Mouse (Mus musculus): Measurements from ENCODE around the gene Bpifb9a. TPM values are rescaled to one million over a fixed set of nuclear protein-coding genes. Genes with fewer than 3 reads are reported as not detected.
A peak's percentile ranks its signal among the peaks of the same experiment; 100 is the strongest.
"Not testable (repeated sequence)": the region's sequence is repeated elsewhere in the genome, so short reads cannot be mapped to it uniquely, and the experiment has no call there.

Gene Bpifb9a
- not detected in 2 replicates for polyA plus RNA-seq (2016; fragmentation: Nextera tagmentation; extraction: Ambion mirVana)

GRCm38 (mm10) chr2:154257554-154257953 is at the start of gene Bpifb9a:
Gene Bpifb9a (plus strand): TSS chr2:154257854.
- H3K4me3 ChIP-seq; H3K36me3 ChIP-seq; H3K27me3 ChIP-seq (ENCODE audit: low read depth, poor library complexity, severe bottlenecking); H3K4me1 ChIP-seq; H3K27ac ChIP-seq (replicated peaks); DNase-seq (ENCODE audit: low spot score); H3K9me3 ChIP-seq (replicated peaks): not testable (repeated sequence)
- WGBS, result 82% methylated on average over 5 of the region's 5 CpGs

- Histone ChIP-seq H3K36me3 (no peaks in the 10 kb centered on the region), H3K4me3 (no peak overlapping the region), H3K27me3 (ENCODE audit: low read depth, poor library complexity, severe bottlenecking) (no peaks in the 10 kb centered on the region), H3K27ac (replicated peaks) (no peak overlapping the region), H3K4me1 (peaks cover 7% of the 10 kb centered on the region; the same call in 1 of the 2 replicates), H3K9me3 (replicated peaks) (no peaks in the 10 kb centered on the region)
- no peak for DNase-seq (ENCODE audit: low spot score)
- 20% methylated on average over 3 of the region's 3 CpGs for WGBS
Observed at GRCm38 (mm10) chr2:154209112-154209511, 48.5 kb upstream of the Bpifb9a start.

GRCm38 (mm10) chr2:154211121-154211520 is 46.5 kb upstream of the Bpifb9a start:
- 54% methylated on average over 1 of the region's 1 CpGs for WGBS
- Histone ChIP-seq H3K4me3 (no peak overlapping the region), H3K27ac (replicated peaks) (no peak overlapping the region), H3K36me3 (no peaks in the 10 kb centered on the region), H3K9me3 (replicated peaks) (no peaks in the 10 kb centered on the region), H3K4me1 (peaks cover 7% of the 10 kb centered on the region), H3K27me3 (ENCODE audit: low read depth, poor library complexity, severe bottlenecking) (no peaks in the 10 kb centered on the region)
- DNase-seq (ENCODE audit: low spot score), result no peak

DNA sequence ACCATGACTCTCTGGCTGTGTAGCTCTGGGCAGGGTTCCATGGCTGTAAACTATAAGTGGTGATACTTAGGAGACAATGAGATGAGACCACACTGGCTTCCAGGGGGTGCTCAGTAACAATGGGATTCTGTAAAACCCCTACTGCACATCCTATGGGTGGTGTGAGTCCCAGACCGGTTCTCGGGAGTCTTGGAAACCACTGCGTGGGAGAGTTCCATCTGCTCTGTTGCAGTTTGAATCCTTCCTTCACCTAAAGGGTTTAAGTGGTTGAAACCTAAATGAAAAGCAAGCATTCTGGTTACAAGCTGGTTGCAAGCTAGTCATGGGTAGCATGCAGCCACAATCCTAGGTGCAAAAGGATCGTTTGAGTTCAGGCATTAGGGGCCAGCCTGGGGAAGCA is 45.8 kb upstream of the Bpifb9a start:
- no peak overlapping the region for H3K4me3 ChIP-seq
- H3K4me1 ChIP-seq, result peaks cover 7% of the 10 kb centered on the region
- 91% methylated on average over 4 of the region's 4 CpGs for WGBS
- H3K36me3 ChIP-seq, result no peaks in the 10 kb centered on the region
- H3K27ac ChIP-seq (replicated peaks), result no peak overlapping the region
- no peaks in the 10 kb centered on the region for H3K27me3 ChIP-seq (ENCODE audit: low read depth, poor library complexity, severe bottlenecking)
- DNase-seq (ENCODE audit: low spot score), result no peak
- no peaks in the 10 kb centered on the region for H3K9me3 ChIP-seq (replicated peaks)

GRCm38 (mm10) chr2:154215191-154215590 is 42.5 kb upstream of the Bpifb9a start:
- Histone ChIP-seq H3K4me3 (no peak overlapping the region), H3K4me1 (peaks cover 7% of the 10 kb centered on the region), H3K9me3 (replicated peaks) (no peaks in the 10 kb centered on the region), H3K36me3 (no peaks in the 10 kb centered on the region), H3K27ac (replicated peaks) (no peak overlapping the region), H3K27me3 (ENCODE audit: low read depth, poor library complexity, severe bottlenecking) (no peaks in the 10 kb centered on the region)
- 17% methylated on average over 5 of the region's 5 CpGs for WGBS
- DNase-seq (ENCODE audit: low spot score), result peak; percentile 76

DNA sequence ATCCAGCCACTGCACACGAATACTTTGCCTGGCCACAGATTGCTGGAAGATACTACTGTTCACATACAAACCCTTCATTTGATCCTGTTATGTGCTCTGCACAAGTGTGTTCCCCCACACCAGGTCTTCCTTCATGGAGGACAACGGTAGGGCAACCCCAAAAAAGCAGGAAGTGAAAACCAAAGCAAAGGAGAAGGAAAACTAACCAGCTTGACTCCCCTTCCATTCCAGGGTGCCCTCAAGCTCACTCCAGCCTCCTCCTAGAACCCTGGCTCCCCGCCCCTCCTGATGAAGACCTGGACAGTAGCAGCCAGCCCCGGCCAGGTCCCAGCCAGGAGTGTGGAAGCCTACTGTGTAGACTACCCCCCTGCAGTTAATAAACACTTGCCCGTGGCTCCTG is 37.7 kb upstream of the Bpifb9a start:
- Histone ChIP-seq H3K27me3 (ENCODE audit: low read depth, poor library complexity, severe bottlenecking) (no peaks in the 10 kb centered on the region), H3K36me3 (no peaks in the 10 kb centered on the region), H3K9me3 (replicated peaks) (no peaks in the 10 kb centered on the region), H3K27ac (replicated peaks) (no peak overlapping the region), H3K4me1 (peaks cover 23% of the 10 kb centered on the region), H3K4me3 (no peak overlapping the region)
- no peak for DNase-seq (ENCODE audit: low spot score)
- WGBS, result 85% methylated on average over 5 of the region's 5 CpGs

- Histone ChIP-seq H3K4me3 (peak within 1 kb of the TSS; percentile 27), H3K27ac (replicated peaks) (peak within 1 kb of the TSS; percentile 81), H3K27me3 (ENCODE audit: low read depth, poor library complexity, severe bottlenecking) (no peaks in the 10 kb centered on the region), H3K36me3 (no peaks in the 10 kb centered on the region), H3K4me1 (peaks cover 23% of the 10 kb centered on the region), H3K9me3 (replicated peaks) (no peaks in the 10 kb centered on the region)
- WGBS, result 5% methylated on average over 14 of the region's 14 CpGs
- peak; percentile 69 for DNase-seq (ENCODE audit: low spot score)
Observed at GRCm38 (mm10) chr2:154223265-154223916, 34.3 kb upstream of the Bpifb9a start, which contains the start of gene Bpifb5. Gene Bpifb5 (plus strand): TSS chr2:154223742.

GRCm38 (mm10) chr2:154223917-154224273 is 33.8 kb upstream of the Bpifb9a start:
- Histone ChIP-seq H3K27me3 (ENCODE audit: low read depth, poor library complexity, severe bottlenecking) (no peaks in the 10 kb centered on the region), H3K4me1 (peaks cover 23% of the 10 kb centered on the region), H3K4me3 (peak overlapping the region; percentile 27), H3K27ac (replicated peaks) (peak overlapping the region; percentile 81), H3K9me3 (replicated peaks) (no peaks in the 10 kb centered on the region), H3K36me3 (no peaks in the 10 kb centered on the region)
- peak; percentile 45 for DNase-seq (ENCODE audit: low spot score)
- WGBS, result 4% methylated on average over 2 of the region's 2 CpGs

GRCm38 (mm10) chr2:154226991-154227390 is 30.7 kb upstream of the Bpifb9a start:
- no peak for DNase-seq (ENCODE audit: low spot score)
- no peaks in the 10 kb centered on the region for H3K27me3 ChIP-seq (ENCODE audit: low read depth, poor library complexity, severe bottlenecking)
- 76% methylated on average over 4 of the region's 4 CpGs for WGBS
- no peak overlapping the region for H3K27ac ChIP-seq (replicated peaks)
- H3K36me3 ChIP-seq, result no peaks in the 10 kb centered on the region
- peaks cover 23% of the 10 kb centered on the region for H3K4me1 ChIP-seq
- H3K4me3 ChIP-seq, result no peak overlapping the region
- H3K9me3 ChIP-seq (replicated peaks), result no peaks in the 10 kb centered on the region

DNA sequence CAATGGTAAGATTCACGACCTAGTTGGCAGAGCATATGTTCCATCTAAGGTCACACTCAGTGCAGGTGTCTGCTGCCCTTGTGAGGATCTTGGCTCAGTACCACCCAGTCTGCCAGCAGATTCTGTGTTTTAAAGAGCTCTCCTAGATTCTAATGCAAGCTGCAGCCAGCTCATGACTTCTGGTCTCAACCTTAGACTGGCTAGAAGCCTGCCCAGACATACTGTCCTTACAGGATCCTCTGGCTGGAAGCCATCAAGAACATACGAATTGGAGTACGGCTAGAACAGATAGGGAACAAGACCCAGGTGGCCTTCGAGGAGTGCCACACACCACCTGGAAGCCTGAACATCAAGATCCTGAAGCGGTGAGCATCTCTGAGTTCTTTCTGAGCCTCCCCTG is 29.8 kb upstream of the Bpifb9a start:
- no peak for DNase-seq (ENCODE audit: low spot score)
- Histone ChIP-seq H3K27ac (replicated peaks) (no peak overlapping the region), H3K36me3 (no peaks in the 10 kb centered on the region), H3K27me3 (ENCODE audit: low read depth, poor library complexity, severe bottlenecking) (no peaks in the 10 kb centered on the region), H3K4me3 (no peak overlapping the region), H3K4me1 (peaks cover 19% of the 10 kb centered on the region), H3K9me3 (replicated peaks) (no peaks in the 10 kb centered on the region)
- 93% methylated on average over 5 of the region's 5 CpGs for WGBS

GRCm38 (mm10) chr2:154233426-154233825 is 24.2 kb upstream of the Bpifb9a start:
- no peaks in the 10 kb centered on the region for H3K9me3 ChIP-seq (replicated peaks)
- 92% methylated on average over 6 of the region's 6 CpGs for WGBS
- no peaks in the 10 kb centered on the region for H3K4me1 ChIP-seq
- DNase-seq (ENCODE audit: low spot score), result no peak
- no peaks in the 10 kb centered on the region for H3K27me3 ChIP-seq (ENCODE audit: low read depth, poor library complexity, severe bottlenecking)
- no peaks in the 10 kb centered on the region for H3K36me3 ChIP-seq
- H3K27ac ChIP-seq (replicated peaks), result no peak overlapping the region
- H3K4me3 ChIP-seq, result no peak overlapping the region

DNA sequence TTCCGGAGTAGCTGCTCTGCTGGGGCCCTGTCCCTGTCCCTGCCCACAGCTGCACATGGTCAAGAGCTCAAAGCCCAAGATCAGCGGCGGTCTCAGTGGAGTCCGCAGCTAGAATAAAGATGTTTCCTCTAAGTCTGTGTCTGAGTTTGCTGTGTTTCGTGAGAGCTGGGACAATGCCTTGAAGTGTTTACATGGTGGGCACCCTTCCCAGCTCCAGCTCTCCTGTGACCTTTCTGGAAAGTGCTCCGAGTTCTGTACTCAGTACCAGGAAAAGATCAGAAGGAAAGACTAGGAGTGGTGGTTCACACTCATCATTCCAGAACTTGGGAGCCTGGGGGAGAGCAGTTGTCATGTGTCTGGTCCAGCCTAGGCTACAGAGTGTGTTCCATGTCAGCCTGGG is 16.9 kb upstream of the Bpifb9a start:
- Histone ChIP-seq H3K36me3 (no peaks in the 10 kb centered on the region), H3K4me1 (no peaks in the 10 kb centered on the region), H3K27ac (replicated peaks) (no peak overlapping the region), H3K4me3 (no peak overlapping the region), H3K27me3 (ENCODE audit: low read depth, poor library complexity, severe bottlenecking) (no peaks in the 10 kb centered on the region), H3K9me3 (replicated peaks) (0 out of 2 replicates have a peak, but pooled peaks cover 6% of the 10 kb centered on the region)
- no peak for DNase-seq (ENCODE audit: low spot score)
- WGBS, result 89% methylated on average over 6 of the region's 6 CpGs

- H3K27me3 ChIP-seq (ENCODE audit: low read depth, poor library complexity, severe bottlenecking); H3K9me3 ChIP-seq (replicated peaks); H3K4me3 ChIP-seq; H3K27ac ChIP-seq (replicated peaks); H3K36me3 ChIP-seq; H3K4me1 ChIP-seq; DNase-seq (ENCODE audit: low spot score): not testable (repeated sequence)
- WGBS, result 92% methylated on average over 11 of the region's 12 CpGs
Observed at GRCm38 (mm10) chr2:154242726-154243125, 14.9 kb upstream of the Bpifb9a start.

All from midbrain, embryonic 10.5 days (tissue).